Mouse (Mus musculus) erythroblast, embryonic 14.5 days (primary cell): ENCODE results near the gene Mlycd.

Experiments
- GATA1 ChIP-seq: IDR thresholded peaks from 2 replicates; pipeline ENCODE4 v1.6.1; 2012; ENCODE audit warnings: low read length, inconsistent platforms, mixed read lengths
- TAL1 ChIP-seq: IDR thresholded peaks from 3 replicates; pipeline ENCODE4 v1.6.1; 2012; ENCODE audit warnings: low read length, inconsistent platforms, mixed read lengths

- no peak for TF ChIP-seq TAL1
- TF ChIP-seq GATA1 = no peak
These were observed 45.2 kb downstream of the Mlycd start for GRCm38 (mm10) chr8:119439893-119440249.
